Mouse (Mus musculus): ENCODE measurements around the gene Aff4.

DNA sequence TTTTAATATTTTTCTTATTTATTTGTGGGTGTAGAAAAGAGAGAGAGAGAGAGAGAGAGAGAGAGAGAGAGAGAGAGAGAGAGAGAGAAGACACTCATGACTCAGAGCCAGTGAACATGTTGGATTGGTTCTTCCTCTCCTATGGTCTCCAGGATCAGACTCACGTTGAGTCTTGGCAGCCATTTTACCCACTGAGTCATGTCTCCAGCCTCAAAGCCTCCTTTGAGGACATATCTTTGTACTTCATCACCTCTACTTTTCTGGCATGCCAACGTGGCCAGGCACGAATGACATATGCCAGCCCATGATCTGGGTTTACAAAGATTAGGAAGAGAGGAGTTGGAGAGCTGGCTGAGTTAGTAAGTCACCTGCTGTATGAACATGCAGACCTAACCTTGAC is 109.6 kb downstream of the Aff4 start:
- TF ChIP-seq CTCF (conservative IDR thresholded peaks at IDR 0.05; ENCODE audit: insufficient read depth, insufficient read length, low read depth, low read length), result no peak
- no peak for TF ChIP-seq POLR2A (IDR thresholded peaks at IDR 0.05; ENCODE audit: low read depth, low read length)

Data from kidney, adult 2 months (tissue).